Mouse (Mus musculus) MEL (cell line): ENCODE data around the gene Kcnb1. TPM values are rescaled to one million over a fixed set of nuclear protein-coding genes. Genes with fewer than 3 reads are reported as not detected.

Source experiments
- DNase-seq: peaks from one replicate; pipeline ENCODE4 v3.0.0; 2011; ENCODE audit warnings: low read depth, low spot score
- H3K27ac ChIP-seq: 2 replicates; pipeline ENCODE4 v1.5.1; 2012; ENCODE audit warnings: low read depth, mild to moderate bottlenecking, control low read depth, low read length, moderate library complexity; ENCODE audit not compliant: control insufficient read depth
- H3K27me3 ChIP-seq, 2 experiments: fragments of 150-350 bp in 1 of 2; sonication (generic) in 1 of 2; 2 replicates each; pipeline ENCODE4 v1.6.1; 2012; ENCODE audit warnings: low read length in 2 of 2, mild to moderate bottlenecking in 2 of 2, improper control_type of control experiment in 1 of 2, moderate library complexity in 1 of 2; ENCODE audit not compliant: insufficient read depth in 2 of 2, control insufficient read depth in 1 of 2
- H3K36me3 ChIP-seq, 2 experiments: 2 replicates each; pipeline ENCODE4 v1.6.1; 2012 to 2014; ENCODE audit warnings: low read length in 2 of 2, improper control_type of control experiment in 1 of 2, inconsistent platforms in 1 of 2, mild to moderate bottlenecking in 1 of 2; ENCODE audit not compliant: insufficient read depth in 2 of 2, control insufficient read depth in 1 of 2
- H3K4me1 ChIP-seq, 2 experiments: fragments of 150-350 bp in 1 of 2; sonication (generic) in 1 of 2; 2 replicates each; pipeline ENCODE4 v1.6.1; 2012; ENCODE audit warnings: low read length in 2 of 2, improper control_type of control experiment in 1 of 2, mild to moderate bottlenecking in 1 of 2; ENCODE audit not compliant: insufficient read depth in 2 of 2, control insufficient read depth in 1 of 2
- H3K4me3 ChIP-seq, 2 experiments: fragments of 150-350 bp in 1 of 2; sonication (generic) in 1 of 2; 2 replicates each; pipeline ENCODE4 v1.5.1; 2012; ENCODE audit warnings: low read depth in 2 of 2, low read length in 2 of 2, mild to moderate bottlenecking in 2 of 2, moderate library complexity in 2 of 2, control low read depth in 1 of 2, improper control_type of control experiment in 1 of 2; ENCODE audit not compliant: control insufficient read depth in 1 of 2, insufficient read depth in 1 of 2
- H3K79me2 ChIP-seq: 2 replicates; pipeline ENCODE4 v1.6.1; 2012; ENCODE audit warnings: mild to moderate bottlenecking, low read length, moderate library complexity; ENCODE audit not compliant: control insufficient read depth, poor library complexity, insufficient read depth
- H3K9ac ChIP-seq: 2 replicates; pipeline ENCODE4 v1.6.1; 2012; ENCODE audit warnings: low read depth, mild to moderate bottlenecking, control low read depth, low read length, moderate library complexity; ENCODE audit not compliant: control insufficient read depth, poor library complexity, severe bottlenecking
- H3K9me3 ChIP-seq: fragments of 150-350 bp; sonication (generic); replicated peaks from 2 replicates; pipeline ENCODE4 v1.6.1; 2012; ENCODE audit warnings: mild to moderate bottlenecking, low read length, improper control_type of control experiment, moderate library complexity; ENCODE audit not compliant: insufficient read depth
- CHD1 ChIP-seq: IDR thresholded peaks from 2 replicates; pipeline ENCODE4 v1.6.1; 2012; ENCODE audit warnings: low read depth, mild to moderate bottlenecking, inconsistent platforms, low read length, improper control_type of control experiment
- EP300 ChIP-seq, 2 experiments: IDR thresholded peaks; 2 replicates each; pipeline ENCODE4 v1.6.1; 2011; ENCODE audit warnings: improper control_type of control experiment in 2 of 2, low read length in 2 of 2, low read depth in 1 of 2, mild to moderate bottlenecking in 1 of 2
- HCFC1 ChIP-seq: IDR thresholded peaks from 2 replicates; pipeline ENCODE4 v1.6.1; 2012; ENCODE audit warnings: low read depth, mild to moderate bottlenecking, inconsistent platforms, low read length, improper control_type of control experiment, moderate library complexity
- JUND ChIP-seq: IDR thresholded peaks from 2 replicates; pipeline ENCODE4 v1.6.1; 2011; ENCODE audit warnings: low read depth, mild to moderate bottlenecking, improper control_type of control experiment, low read length
- KAT2A ChIP-seq: conservative IDR thresholded peaks from 2 replicates; pipeline ENCODE4 v1.6.1; 2012; ENCODE audit warnings: low read depth, low read length, improper control_type of control experiment, inconsistent platforms
- MAFK ChIP-seq: IDR thresholded peaks from 2 replicates; pipeline ENCODE4 v1.6.1; 2011; ENCODE audit warnings: low read depth, mild to moderate bottlenecking, low read length, improper control_type of control experiment, borderline replicate concordance
- MXI1 ChIP-seq: IDR thresholded peaks from 2 replicates; pipeline ENCODE4 v1.6.1; 2011; ENCODE audit warnings: mild to moderate bottlenecking, low read depth, low read length, improper control_type of control experiment
- MYC ChIP-seq: IDR thresholded peaks from 2 replicates; pipeline ENCODE4 v1.6.1; 2011; ENCODE audit warnings: low read depth, mild to moderate bottlenecking, low read length, improper control_type of control experiment, moderate library complexity
- NELFE ChIP-seq: IDR thresholded peaks from 2 replicates; pipeline ENCODE4 v1.6.1; 2011; ENCODE audit warnings: low read depth, low read length, improper control_type of control experiment
- NRF1 ChIP-seq: IDR thresholded peaks from 2 replicates; pipeline ENCODE4 v1.6.1; 2014; ENCODE audit warnings: low read depth, mild to moderate bottlenecking, inconsistent platforms, low read length, improper control_type of control experiment, moderate library complexity; ENCODE audit not compliant: poor library complexity, insufficient read depth, severe bottlenecking
- POLR2A ChIP-seq, 2 experiments: IDR thresholded peaks; 2 replicates each; pipeline ENCODE4 v1.6.1; 2011 to 2012; ENCODE audit warnings: low read length in 2 of 2, mild to moderate bottlenecking in 2 of 2, control low read depth in 1 of 2, improper control_type of control experiment in 1 of 2, low read depth in 1 of 2, moderate library complexity in 1 of 2; ENCODE audit not compliant: control insufficient read depth in 1 of 2, insufficient read depth in 1 of 2, poor library complexity in 1 of 2
- POLR2AphosphoS2 ChIP-seq: IDR thresholded peaks from 2 replicates; pipeline ENCODE4 v1.6.1; 2011; ENCODE audit warnings: low read length, improper control_type of control experiment
- POLR2AphosphoS5 ChIP-seq: IDR thresholded peaks from 2 replicates; pipeline ENCODE4 v1.6.1; 2012; ENCODE audit warnings: low read depth, borderline replicate concordance, mild to moderate bottlenecking, inconsistent platforms, low read length, moderate library complexity, mixed read lengths
- SIN3A ChIP-seq: IDR thresholded peaks from 2 replicates; pipeline ENCODE4 v1.6.1; 2012; ENCODE audit warnings: low read length, improper control_type of control experiment, inconsistent platforms
- TAL1 ChIP-seq: IDR thresholded peaks from 2 replicates; pipeline ENCODE4 v1.6.1; 2012; ENCODE audit warnings: mild to moderate bottlenecking, inconsistent platforms, low read length, moderate library complexity, mixed read lengths
- TBP ChIP-seq: IDR thresholded peaks from 2 replicates; pipeline ENCODE4 v1.8.0; 2011; ENCODE audit warnings: low read depth, low read length, improper control_type of control experiment
- TCF12 ChIP-seq: IDR thresholded peaks from 2 replicates; pipeline ENCODE4 v1.6.1; 2014; ENCODE audit warnings: low read depth, mild to moderate bottlenecking, inconsistent platforms, low read length, improper control_type of control experiment, moderate library complexity
- UBTF ChIP-seq: IDR thresholded peaks from 2 replicates; pipeline ENCODE4 v1.6.1; 2012; ENCODE audit warnings: low read depth, mild to moderate bottlenecking, inconsistent platforms, low read length, improper control_type of control experiment, moderate library complexity, borderline replicate concordance; ENCODE audit not compliant: insufficient read depth
- USF1 ChIP-seq: IDR thresholded peaks from 2 replicates; pipeline ENCODE4 v1.6.1; 2014; ENCODE audit warnings: low read depth, mild to moderate bottlenecking, inconsistent platforms, low read length, improper control_type of control experiment, moderate library complexity
- USF2 ChIP-seq, 2 experiments: IDR thresholded peaks; 2 replicates each; pipeline ENCODE4 v1.6.1; 2011 to 2012; ENCODE audit warnings: improper control_type of control experiment in 2 of 2, low read length in 2 of 2, borderline replicate concordance in 1 of 2, inconsistent platforms in 1 of 2, low read depth in 1 of 2, mild to moderate bottlenecking in 1 of 2; ENCODE audit not compliant: insufficient read depth in 1 of 2
- ZC3H11A ChIP-seq: IDR thresholded peaks from 2 replicates; pipeline ENCODE4 v1.6.1; 2012; ENCODE audit warnings: low read depth, mild to moderate bottlenecking, inconsistent platforms, low read length, improper control_type of control experiment
- ZKSCAN1 ChIP-seq: IDR thresholded peaks from 2 replicates; pipeline ENCODE4 v1.6.1; 2012; ENCODE audit warnings: low read depth, mild to moderate bottlenecking, inconsistent platforms, low read length, improper control_type of control experiment, moderate library complexity
- ZMIZ1 ChIP-seq: IDR thresholded peaks from 2 replicates; pipeline ENCODE4 v1.6.1; 2012; ENCODE audit warnings: low read depth, mild to moderate bottlenecking, inconsistent platforms, low read length, improper control_type of control experiment, moderate library complexity
- ZNF384 ChIP-seq: IDR thresholded peaks from 2 replicates; pipeline ENCODE4 v1.6.1; 2012; ENCODE audit warnings: low read depth, mild to moderate bottlenecking, inconsistent platforms, low read length, improper control_type of control experiment
- polyA plus RNA-seq, 2 experiments: library from polyadenylated mRNA; stranded (reverse) in 1 of 2; unstranded in 1 of 2; fragments of >175 nt in 1 of 2; fragments of >200 nt in 1 of 2; gene quantifications; 2 replicates each; pipeline versions ENCODE4 v1.2.1 to v1.2.4; 2012; ENCODE audit warnings: low replicate concordance in 2 of 2, low read depth in 1 of 2; ENCODE audit not compliant: insufficient read length in 2 of 2, insufficient read depth in 1 of 2, missing spikeins in 1 of 2
- total RNA-seq: library from RNA; depleted of rRNA; stranded (reverse); fragments of 300-350 nt; gene quantifications from 2 replicates; pipeline ENCODE4 v1.2.3, GENCODE M21; 2012

Gene Kcnb1
- total and polyA plus RNA-seq, 3 experiments = 0.39 to 3.6 TPM; not detected in 1

GRCm38 (mm10) chr2:167064601-167065295 lies 125.2 kb downstream of the Kcnb1 start:
- H3K79me2 ChIP-seq = peaks cover 48% of the 10 kb centered on the region
- peak overlapping the region; percentile 50 to 91 for H3K4me3 ChIP-seq
- no peaks in the 10 kb centered on the region for H3K9me3 ChIP-seq
- H3K36me3 ChIP-seq = peaks cover 15 to 16% of the 10 kb centered on the region in 2 experiments
- peak; percentile 68 for DNase-seq
- H3K27ac ChIP-seq = peak overlapping the region; percentile 93
- H3K9ac ChIP-seq = peak overlapping the region; percentile 94
- H3K27me3 ChIP-seq = no peaks in the 10 kb centered on the region
- TF ChIP-seq ZNF384 (no peak), ZC3H11A (no peak), TAL1 (no peak), NELFE (no peak), ZKSCAN1 (no peak), TBP (peak; percentile 48; the same call in 1 of the 2 replicates), USF1 (no peak), MAFK (no peak), USF2 (IDR thresholded peaks at IDR 0.05; ENCODE audit: borderline replicate concordance in 1 of 2, insufficient read depth in 1 of 2, low read depth in 1 of 2, low read length in 2 of 2) (no peak), EP300 (IDR thresholded peaks at IDR 0.05; ENCODE audit: low read depth in 1 of 2, low read length in 2 of 2) (no peak), MYC (no peak), TCF12 (no peak), KAT2A (no peak), SIN3A (no peak), POLR2A (IDR thresholded peaks at IDR 0.05; ENCODE audit: control insufficient read depth in 1 of 2, insufficient read depth in 1 of 2, low read depth in 1 of 2, low read length in 2 of 2, poor library complexity in 1 of 2) (peak; percentile 61 to 82), MXI1 (no peak), JUND (no peak), POLR2AphosphoS5 (peak; percentile 71; the same call in 1 of the 2 replicates), CHD1 (no peak), ZMIZ1 (no peak), POLR2AphosphoS2 (no peak), NRF1 (no peak), HCFC1 (no peak), UBTF (no peak)
- peaks cover 0 to 6% of the 10 kb centered on the region in 2 experiments; a peak in 2 of 4 replicates for H3K4me1 ChIP-seq
